ENCODE assay signal across 9 mouse cellular contexts in the genomic region with DNA sequence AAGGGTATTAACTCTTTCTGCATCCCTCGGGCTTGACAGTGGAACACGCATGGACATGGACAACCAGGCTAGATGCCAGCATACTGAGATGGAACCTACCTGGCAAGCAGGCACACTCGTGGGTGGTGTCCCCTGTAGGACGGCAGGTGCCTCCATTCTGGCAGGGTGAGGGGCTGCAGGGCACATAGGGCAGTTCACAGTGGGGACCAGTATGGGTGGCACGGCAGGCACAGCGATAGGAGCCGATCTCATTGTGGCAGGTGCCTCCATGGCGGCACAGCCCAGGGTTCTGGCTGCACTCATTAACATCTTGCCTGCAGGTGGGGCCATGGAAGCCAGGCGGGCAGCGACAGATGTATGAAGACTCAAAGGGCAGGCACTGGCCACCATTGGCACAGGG. TPM values are rescaled to one million over a fixed set of nuclear protein-coding genes. Genes with fewer than 3 reads are reported as not detected.
A peak's percentile ranks its signal among the peaks of the same experiment; 100 is the strongest.
DNase-seq lines count a peak whose midpoint lies in the region; ATAC-seq lines count a peak whose summit lies in the region.
"Had no signal": no experiment of that assay in that cellular context is flagged by ENCODE, and none has a peak within 500 bp of the region (broad histone marks: within the 10 kb centered on the region; RNA-seq: fewer than 3 reads in every experiment).

No protein-coding gene starts in this region.

- WGBS in heart, embryonic 11.5 days (ENCODE audit: insufficient replicate concordance) = 91% methylated on average over 10 of the region's 10 CpGs
- WGBS in lung, embryonic 15.5 days = 85% methylated on average over 10 of the region's 10 CpGs
- WGBS in hindbrain, embryonic 12.5 days = 80% methylated on average over 10 of the region's 10 CpGs
- WGBS in neural tube, embryonic 12.5 days = 78% methylated on average over 10 of the region's 10 CpGs

- no peak overlapping the region for H3K4me2 ChIP-seq in heart, embryonic 11.5 days
- H3K4me2 ChIP-seq in lung, embryonic 15.5 days = no peak overlapping the region
- no peak overlapping the region for H3K4me2 ChIP-seq in hindbrain, embryonic 12.5 days (replicated peaks)
- H3K4me2 ChIP-seq in neural tube, embryonic 12.5 days (replicated peaks) = 0 out of 2 replicates have a peak overlapping the region, but pooled peaks have one; percentile 55

- peak; percentile 92 for DNase-seq in heart, adult 11 months
- no peak for DNase-seq in lung, postnatal 4 days
- no peak for DNase-seq in adrenal gland, adult (ENCODE audit: inconsistent age in 2 of 2, low spot score in 1 of 2)
- DNase-seq in frontal cortex, postnatal 14 days (ENCODE audit: low spot score in 2 of 2) = no peak
- DNase-seq: lung, postnatal 10 days had no signal

- no peak overlapping the region; the same call in 1 of the 2 replicates for H3K27ac ChIP-seq in heart, embryonic 11.5 days (ENCODE audit: low read depth, low read length)
- peak overlapping the region; percentile 96 for H3K27ac ChIP-seq in lung, embryonic 15.5 days
- H3K27ac ChIP-seq in hindbrain, embryonic 12.5 days = peak overlapping the region; percentile 64; the same call in 1 of the 2 replicates
- H3K27ac ChIP-seq in neural tube, embryonic 12.5 days = no peak overlapping the region

- no peak overlapping the region for H3K9ac ChIP-seq in heart, embryonic 11.5 days (ENCODE audit: low read depth, low read length)
- no peak overlapping the region; the same call in 1 of the 2 replicates for H3K9ac ChIP-seq in lung, embryonic 15.5 days
- no peak overlapping the region for H3K9ac ChIP-seq in hindbrain, embryonic 12.5 days
- H3K9ac ChIP-seq in neural tube, embryonic 12.5 days = no peak overlapping the region

- H3K36me3 ChIP-seq in heart, embryonic 11.5 days (ENCODE audit: control insufficient read depth, insufficient read depth, low read length) = peaks cover 8% of the 10 kb centered on the region; the same call in 1 of the 2 replicates
- peaks cover 44% of the 10 kb centered on the region for H3K36me3 ChIP-seq in lung, embryonic 15.5 days
- H3K36me3 ChIP-seq in hindbrain, embryonic 12.5 days = peaks cover 36% of the 10 kb centered on the region
- peaks cover 59% of the 10 kb centered on the region for H3K36me3 ChIP-seq in neural tube, embryonic 12.5 days

- H3K4me3 ChIP-seq in heart, embryonic 11.5 days (ENCODE audit: low read depth, low read length) = no peak overlapping the region
- H3K4me3 ChIP-seq in lung, embryonic 15.5 days = no peak overlapping the region
- H3K4me3 ChIP-seq in hindbrain, embryonic 12.5 days = no peak overlapping the region
- H3K4me3 ChIP-seq in neural tube, embryonic 12.5 days = no peak overlapping the region

- peaks cover 43% of the 10 kb centered on the region for H3K4me1 ChIP-seq in heart, embryonic 11.5 days (ENCODE audit: control insufficient read depth, insufficient read depth, low read length)
- peaks cover 83% of the 10 kb centered on the region for H3K4me1 ChIP-seq in lung, embryonic 15.5 days
- H3K4me1 ChIP-seq in hindbrain, embryonic 12.5 days = peaks cover 84% of the 10 kb centered on the region
- H3K4me1 ChIP-seq in neural tube, embryonic 12.5 days = peaks cover 89% of the 10 kb centered on the region

- ATAC-seq in heart, embryonic 11.5 days (replicated peaks; ENCODE audit: insufficient number of reproducible peaks, low FRiP score, low TSS enrichment) = no peak
- no peak for ATAC-seq in lung, embryonic 15.5 days (ENCODE audit: borderline replicate concordance, extremely low read depth, low FRiP score, low TSS enrichment)
- ATAC-seq in hindbrain, embryonic 12.5 days (ENCODE audit: low FRiP score) = no peak
- no peak for ATAC-seq in neural tube, embryonic 12.5 days (ENCODE audit: low FRiP score, low read depth)

- H3K9me3 ChIP-seq in heart, embryonic 11.5 days (replicated peaks; ENCODE audit: control insufficient read depth, low read length) = no peaks in the 10 kb centered on the region
- no peaks in the 10 kb centered on the region for H3K9me3 ChIP-seq in lung, embryonic 15.5 days
- no peaks in the 10 kb centered on the region for H3K9me3 ChIP-seq in hindbrain, embryonic 12.5 days (replicated peaks)
- no peaks in the 10 kb centered on the region for H3K9me3 ChIP-seq in neural tube, embryonic 12.5 days

- no peaks in the 10 kb centered on the region for H3K27me3 ChIP-seq in heart, embryonic 11.5 days (ENCODE audit: control insufficient read depth, insufficient read depth, low read length)
- H3K27me3 ChIP-seq in lung, embryonic 15.5 days = no peaks in the 10 kb centered on the region
- H3K27me3 ChIP-seq in hindbrain, embryonic 12.5 days = no peaks in the 10 kb centered on the region
- no peaks in the 10 kb centered on the region for H3K27me3 ChIP-seq in neural tube, embryonic 12.5 days (replicated peaks)

RNA-seq across cellular contexts. Expression of a gene that starts 32.3 kb away (rescaled TPM):
- polyA plus RNA-seq in heart, embryonic 11.5 days (2014; fragmentation: Nextera tagmentation; extraction: Ambion mirVana) = 20.9 and 23.5 TPM in 2 replicates
- 22.1 and 23.9 TPM in 2 replicates for polyA plus RNA-seq in lung, embryonic 15.5 days (2015; fragmentation: Nextera tagmentation; extraction: Ambion mirVana)
- polyA plus RNA-seq in hindbrain, embryonic 12.5 days (2016; fragmentation: Nextera tagmentation; extraction: Ambion mirVana) = 38.0 and 41.0 TPM in 2 replicates
- polyA plus RNA-seq in neural tube, embryonic 12.5 days (2016; fragmentation: Nextera tagmentation; extraction: Ambion mirVana) = 44.7 and 48.2 TPM in 2 replicates

RNA-seq across cellular contexts. Expression of a gene that starts 39.2 kb away (rescaled TPM):
- polyA plus RNA-seq in heart, embryonic 11.5 days (2014; fragmentation: Nextera tagmentation; extraction: Ambion mirVana) = 23.6 and 27.1 TPM in 2 replicates
- polyA plus RNA-seq in lung, embryonic 15.5 days (2015; fragmentation: Nextera tagmentation; extraction: Ambion mirVana) = 18.2 and 21.3 TPM in 2 replicates
- 32.3 and 35.3 TPM in 2 replicates for polyA plus RNA-seq in hindbrain, embryonic 12.5 days (2016; fragmentation: Nextera tagmentation; extraction: Ambion mirVana)
- polyA plus RNA-seq in neural tube, embryonic 12.5 days (2016; fragmentation: Nextera tagmentation; extraction: Ambion mirVana) = 26.0 and 26.3 TPM in 2 replicates

Comparison
In these comparisons a context has a peak if more than half of its experiments do, and no peak if none do; other contexts are left out.
1. H3K27ac ChIP-seq: peak in lung, embryonic 15.5 days (single experiment) and hindbrain, embryonic 12.5 days (single experiment); none in heart, embryonic 11.5 days (single experiment) and neural tube, embryonic 12.5 days (single experiment).